Mouse (Mus musculus): ENCODE measurements around the gene Nt5c1b.

The Nt5c1b gene

GRCm38 (mm10) chr12:10369673-10370072 is at the start of gene Nt5c1b:
Gene Nt5c1b (plus strand): TSS chr12:10369973.
- POLR2A ChIA-PET, result no interaction called here
- CTCF ChIA-PET, result no interaction called here

- CTCF ChIA-PET, result no interaction called here
Measured at GRCm38 (mm10) chr12:10327651-10328050, 42.1 kb upstream of the Nt5c1b start.

GRCm38 (mm10) chr12:10329460-10329859 is 40.3 kb upstream of the Nt5c1b start:
- ChIA-PET POLR2A (no interaction called here), CTCF (no interaction called here)

More at GRCm38 (mm10) chr12:10327651-10328050, 42.1 kb upstream of the Nt5c1b start:
- POLR2A ChIA-PET, result no interaction called here

- ChIA-PET CTCF (interaction anchor here in 1 of 4 experiments (0.6 kb wide), 1 partner anchor 1174 kb away, joined by 4 read pairs; no protein-coding TSS in a partner anchor), POLR2A (interaction anchor here in 1 of 4 experiments (0.6 kb wide), 1 partner anchor 40 kb away, joined by 3 read pairs; no protein-coding TSS in a partner anchor)
Measured at GRCm38 (mm10) chr12:10340604-10341003, 29.2 kb upstream of the Nt5c1b start.

GRCm38 (mm10) chr12:10350706-10351105 is 19.1 kb upstream of the Nt5c1b start:
- CTCF ChIA-PET, result no interaction called here
- POLR2A ChIA-PET, result no interaction called here

- CTCF ChIA-PET, result no interaction called here
- POLR2A ChIA-PET, result no interaction called here
Measured at GRCm38 (mm10) chr12:10357756-10358155, 12.0 kb upstream of the Nt5c1b start.

GRCm38 (mm10) chr12:10390671-10391441 is 21.1 kb downstream of the Nt5c1b start, which contains the start of gene Rdh14:
Gene Rdh14 (plus strand): TSS chr12:10390772.
- CTCF ChIA-PET, result interaction anchor here in 1 of 4 experiments (0.7 to 1.0 kb wide), 2 partner anchors 20 to 33 kb away, joined by 3 read pairs; no protein-coding TSS in a partner anchor
- POLR2A ChIA-PET, result interaction anchor here in 3 of 4 experiments (0.7 to 1.6 kb wide), 13 partner anchors 8 to 49 kb away, joined by 3 to 6 read pairs (median 3); no protein-coding TSS in a partner anchor

GRCm38 (mm10) chr12:10400788-10401187 is 31.0 kb downstream of the Nt5c1b start:
- POLR2A ChIA-PET, result interaction anchor here in 1 of 4 experiments (0.9 to 1.6 kb wide), 2 partner anchors 10 kb away, joined by 4 to 5 read pairs; partner anchors contain the start of gene Rdh14
- CTCF ChIA-PET, result no interaction called here

GRCm38 (mm10) chr12:10402421-10403115 is 32.8 kb downstream of the Nt5c1b start:
- ChIA-PET CTCF (no interaction called here), POLR2A (interaction anchor here in 2 of 4 experiments (0.6 to 1.6 kb wide), 3 partner anchors 10 to 11 kb away, joined by 3 to 4 read pairs (median 4); partner anchors contain the start of gene Rdh14 (in 1 of the 2))

GRCm38 (mm10) chr12:10410511-10411179 is 40.9 kb downstream of the Nt5c1b start:
- ChIA-PET CTCF (interaction anchor here in 1 of 4 experiments (0.5 kb wide), 1 partner anchor 19 kb away, joined by 3 read pairs; no protein-coding TSS in a partner anchor), POLR2A (interaction anchor here in 2 of 4 experiments (0.6 to 0.9 kb wide), 2 partner anchors 19 to 38 kb away, joined by 3 read pairs; no protein-coding TSS in a partner anchor)

GRCm38 (mm10) chr12:10411453-10411852 is 41.7 kb downstream of the Nt5c1b start:
- CTCF ChIA-PET, result no interaction called here
- POLR2A ChIA-PET, result no interaction called here

GRCm38 (mm10) chr12:10422347-10422746 is 52.6 kb downstream of the Nt5c1b start:
- ChIA-PET CTCF (no interaction called here), POLR2A (no interaction called here)

GRCm38 (mm10) chr12:10425982-10426863 is 56.5 kb downstream of the Nt5c1b start:
- CTCF ChIA-PET, result interaction anchor here in 3 of 4 experiments (0.5 to 1.5 kb wide), 4 partner anchors 12 to 1260 kb away, joined by 3 to 8 read pairs (median 4); no protein-coding TSS in a partner anchor
- POLR2A ChIA-PET, result no interaction called here

- CTCF ChIA-PET, result no interaction called here
- POLR2A ChIA-PET, result no interaction called here
Measured at GRCm38 (mm10) chr12:10430999-10431398, 61.2 kb downstream of the Nt5c1b start.

- ChIA-PET CTCF (interaction anchor here (0.6 to 2.4 kb wide), 18 partner anchors 8 to 1631 kb away, joined by 3 to 11 read pairs (median 4); partner anchors contain the start of gene Osr1 (in 4 of the 4)), POLR2A (interaction anchor here in 2 of 4 experiments (0.6 to 1.3 kb wide), 2 partner anchors 47 kb away, joined by 3 read pairs; partner anchors contain the start of gene Rdh14 (in 1 of the 2))
Measured at GRCm38 (mm10) chr12:10438054-10439001, 68.6 kb downstream of the Nt5c1b start.
